In genomic region chr10:96502736-96503135, GRCm38 (mm10) we compare ENCODE assay signal across 23 mouse cellular contexts.
A peak's percentile ranks its signal among the peaks of the same experiment; 100 is the strongest.
DNase-seq lines count a peak whose midpoint lies in the region; TF ChIP-seq lines count a peak whose summit lies in the region.
"Had no signal": no experiment of that assay in that cellular context is flagged by ENCODE, and none has a peak within 500 bp of the region (broad histone marks: within the 10 kb centered on the region; RNA-seq: fewer than 3 reads in every experiment).

No protein-coding gene starts in this region.

- no peak for TF ChIP-seq CTCF in bone marrow, adult 2 months (IDR thresholded peaks at IDR 0.05; ENCODE audit: control insufficient read depth, insufficient read depth, low read length)
- no peak for TF ChIP-seq CTCF in cerebellum, adult 2 months (IDR thresholded peaks at IDR 0.05; ENCODE audit: borderline replicate concordance, insufficient read depth, low read depth, low read length)

- TF ChIP-seq POLR2A in bone marrow, adult 2 months (IDR thresholded peaks at IDR 0.05; ENCODE audit: borderline replicate concordance, control insufficient read depth, low read depth, low read length): no peak
- TF ChIP-seq POLR2A in cerebellum, adult 2 months (IDR thresholded peaks at IDR 0.05; ENCODE audit: borderline replicate concordance, insufficient read depth, low read length): no peak

- no peaks in the 10 kb centered on the region for H3K27me3 ChIP-seq in cerebellum, adult 2 months (ENCODE audit: control insufficient read depth, insufficient read depth, low read length)
- H3K27me3 ChIP-seq: embryonic facial prominence, embryonic 15.5 days; heart, embryonic 15.5 days; hindbrain, embryonic 12.5 days; liver, embryonic 12.5 days; neural tube, embryonic 12.5 days had no signal

- peaks cover 1% of the 10 kb centered on the region; the same call in 1 of the 2 replicates for H3K4me1 ChIP-seq in bone marrow, adult 2 months (ENCODE audit: control insufficient read depth, insufficient read depth, low read length)
- H3K4me1 ChIP-seq in cerebellum, adult 2 months (ENCODE audit: control insufficient read depth, insufficient read depth, low read length): peaks cover 14% of the 10 kb centered on the region; the same call in 1 of the 2 replicates
- H3K4me1 ChIP-seq: embryonic facial prominence, embryonic 15.5 days; heart, embryonic 10.5 days; heart, embryonic 15.5 days; hindbrain, embryonic 12.5 days; liver, embryonic 12.5 days; neural tube, embryonic 12.5 days had no signal

- no peak overlapping the region for H3K4me3 ChIP-seq in bone marrow, adult 2 months (replicated peaks; ENCODE audit: control insufficient read depth, low read depth, low read length)
- H3K4me3 ChIP-seq in cerebellum, adult 2 months (replicated peaks; ENCODE audit: insufficient read depth, low read depth, low read length): no peak overlapping the region
- H3K4me3 ChIP-seq: embryonic facial prominence, embryonic 15.5 days; heart, embryonic 10.5 days; heart, embryonic 15.5 days; hindbrain, embryonic 12.5 days; liver, embryonic 12.5 days; myocyte; neural tube, embryonic 12.5 days had no signal

- 79% methylated on average over 6 of the region's 6 CpGs for WGBS in bone marrow, adult 2 months
- WGBS in cerebellum, adult 2 months: 10% methylated on average over 6 of the region's 6 CpGs

- peak overlapping the region; percentile 71 for H3K27ac ChIP-seq in bone marrow, adult 2 months (ENCODE audit: control insufficient read depth, insufficient read depth, low read depth, low read length, poor library complexity)
- H3K27ac ChIP-seq in cerebellum, adult 2 months (ENCODE audit: insufficient read depth, low read length): peak overlapping the region; percentile 93
- H3K27ac ChIP-seq: embryonic facial prominence, embryonic 15.5 days; heart, embryonic 10.5 days; heart, embryonic 15.5 days; hindbrain, embryonic 12.5 days; liver, embryonic 12.5 days; neural tube, embryonic 12.5 days had no signal

- DNase-seq in brain, adult 2 months (ENCODE audit: low read depth, low spot score): peak; percentile 94
- DNase-seq in cerebellum, adult 2 months: peak; percentile 83 to 89
- DNase-seq in cerebellum, postnatal 14 days: peak; percentile 31 to 61
- DNase-seq in ovary, adult 18-20 months (ENCODE audit: low spot score): no peak
- DNase-seq in adrenal gland, postnatal 14 days: no peak
- DNase-seq in right cerebral cortex, postnatal 14 days: no peak
- DNase-seq: adrenal gland, postnatal 25 days; gastrocnemius, postnatal 14 days; heart, postnatal 36 days; kidney, adult 9 months; kidney, postnatal 10 days; layer of hippocampus, postnatal 36 days; left cerebral cortex, postnatal 4 days; liver, postnatal 0 days; thymus, postnatal 36 days had no signal

Comparison
In these comparisons a context has a peak if more than half of its experiments do, and no peak if none do; other contexts are left out.
1. DNase-seq: peak in brain, adult 2 months (single experiment), cerebellum, adult 2 months (2 of 2) and cerebellum, postnatal 14 days (2 of 2); none in ovary, adult 18-20 months (single experiment), adrenal gland, postnatal 14 days (single experiment) and right cerebral cortex, postnatal 14 days (single experiment).